Mouse (Mus musculus): ENCODE data around the gene Mapkapk5.
"Not testable (repeated sequence)": the region's sequence is repeated elsewhere in the genome, so short reads cannot be mapped to it uniquely, and the experiment has no call there.

Gene Mapkapk5

DNA sequence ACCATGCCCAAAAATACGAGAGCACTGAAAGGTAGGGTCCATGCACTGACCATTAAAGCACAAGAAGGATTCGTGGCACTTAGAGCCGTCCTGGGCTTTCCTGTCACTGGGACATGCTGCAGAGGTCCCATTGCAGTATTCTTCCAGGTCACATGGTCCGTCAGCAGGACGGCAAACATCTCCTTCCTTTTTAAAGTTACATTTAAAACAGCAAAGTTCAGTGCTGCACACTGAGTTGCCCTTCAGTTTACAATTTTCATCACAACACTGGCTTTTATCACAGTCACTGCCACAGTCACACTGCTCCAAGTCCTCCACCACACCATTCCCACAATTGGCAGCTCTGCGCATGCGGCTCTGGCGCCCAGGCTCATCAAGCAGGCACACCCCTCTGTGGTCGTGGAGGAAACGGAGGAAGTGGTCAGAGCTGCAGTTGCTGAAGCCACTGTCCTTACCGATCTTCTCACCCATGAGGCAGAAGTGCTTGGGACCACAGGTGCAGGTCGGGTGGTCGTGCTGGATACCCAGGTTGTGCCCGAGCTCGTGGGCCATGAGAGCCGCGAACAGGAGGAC is 44.2 kb downstream of the Mapkapk5 start:
- DNase-seq (ENCODE audit: low read depth, low spot score): not testable (repeated sequence)

DNA sequence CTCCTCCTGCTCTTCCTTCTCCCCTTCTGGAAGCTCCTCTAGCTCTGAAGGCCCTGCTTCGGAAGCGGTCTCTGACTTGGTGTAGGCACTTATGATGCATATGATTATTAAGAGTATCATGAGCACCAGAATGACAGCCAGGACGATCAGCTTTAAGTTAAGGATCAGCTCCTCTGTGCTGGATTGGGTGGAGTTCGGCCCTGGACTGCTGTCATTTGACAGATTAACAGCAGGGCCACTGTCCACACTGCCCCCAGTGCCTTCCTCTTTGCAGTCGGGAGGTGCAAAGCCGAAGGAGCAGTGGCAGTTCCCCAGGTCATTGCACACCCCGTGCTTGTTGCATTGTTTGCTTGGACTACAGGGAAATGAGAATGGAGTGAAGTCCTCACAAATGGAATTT is 45.0 kb downstream of the Mapkapk5 start:
- DNase-seq (ENCODE audit: low read depth, low spot score): no peak

DNA sequence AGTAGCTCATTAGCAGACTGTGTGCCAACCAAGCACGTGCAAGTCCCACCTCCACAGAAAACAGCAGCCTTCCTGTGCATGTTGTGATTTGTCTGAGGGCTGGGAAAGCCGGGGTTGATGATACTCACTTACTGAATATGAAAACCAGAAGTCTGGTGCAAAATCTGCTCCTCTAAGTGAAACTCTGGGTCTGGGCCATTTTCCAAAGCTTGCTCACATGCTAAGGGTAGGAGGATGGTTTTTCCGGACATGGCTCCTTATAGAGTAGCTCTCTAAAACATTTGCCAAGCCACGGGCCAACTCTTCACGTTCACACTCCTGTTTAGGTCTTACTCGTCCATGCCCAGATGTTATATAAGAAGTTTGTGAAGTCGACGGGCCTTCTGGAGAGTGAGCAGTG is 52.4 kb downstream of the Mapkapk5 start:
- DNase-seq (ENCODE audit: low read depth, low spot score): no peak

GRCm38 (mm10) chr5:121484801-121485200 is 60.9 kb downstream of the Mapkapk5 start:
- DNase-seq (ENCODE audit: low read depth, low spot score): no peak

DNA sequence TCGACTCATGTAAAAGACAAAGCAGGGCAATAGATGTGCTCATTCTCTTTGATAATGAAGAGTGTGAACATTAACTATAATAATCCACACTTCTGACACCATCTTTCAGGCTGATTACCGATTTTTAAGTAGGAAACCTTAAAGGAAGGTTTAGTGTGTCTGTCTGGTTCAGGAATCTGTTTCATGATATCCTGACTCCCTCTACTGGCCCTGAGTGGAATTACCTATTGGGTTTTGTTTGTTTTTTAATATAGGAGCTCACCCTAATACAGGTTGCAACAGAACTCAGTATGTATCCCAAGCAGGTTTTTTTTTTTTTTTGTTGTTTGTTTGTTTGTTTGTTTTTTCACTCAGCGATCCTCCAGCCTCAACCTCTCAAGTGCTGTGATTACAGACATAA is 68.0 kb downstream of the Mapkapk5 start:
- peak; percentile 76 for DNase-seq (ENCODE audit: low read depth, low spot score)

DNA sequence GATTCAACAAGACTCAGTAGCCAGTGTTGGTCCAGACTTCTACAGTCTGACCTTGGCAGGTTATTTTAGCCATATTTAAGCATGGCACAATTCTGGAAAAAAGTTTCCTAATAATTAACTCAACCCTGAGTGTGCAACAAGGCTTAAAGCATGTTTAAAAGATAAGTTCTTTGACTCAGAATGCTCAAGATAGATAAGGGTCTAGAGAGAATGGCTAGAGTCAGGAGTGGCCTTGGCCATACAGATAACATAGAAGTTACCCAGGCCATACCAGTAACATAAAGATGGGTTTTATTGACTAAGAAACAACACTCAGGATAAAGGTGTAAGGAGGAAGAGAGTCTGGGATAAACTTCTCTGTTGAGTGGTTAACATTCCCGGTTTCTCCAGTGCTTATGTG is 69.7 kb downstream of the Mapkapk5 start:
- no peak for DNase-seq (ENCODE audit: low read depth, low spot score)
